Mouse (Mus musculus) limb, embryonic 11.5 days (tissue): Measurements from ENCODE around the gene Olfr149. TPM values are rescaled to one million over a fixed set of nuclear protein-coding genes. Genes with fewer than 3 reads are reported as not detected.
"Not testable (repeated sequence)": the region's sequence is repeated elsewhere in the genome, so short reads cannot be mapped to it uniquely, and the experiment has no call there.

Experiments used
- ATAC-seq: fragments of 200-750 bp; cut with Nextera tagmentation; 2 replicates; pipeline ENCODE4 v1.8.0; 2017; ENCODE audit warnings: low read depth; ENCODE audit not compliant: insufficient number of reproducible peaks, low FRiP score, low TSS enrichment
- DNase-seq: peaks from one replicate; pipeline ENCODE4 v3.0.0-alpha.2; 2015; ENCODE audit warnings: low spot score
- H3K27ac ChIP-seq: fragments of 300-500 bp; sonication (generic); replicated peaks from 2 replicates; pipeline ENCODE4 v1.5.1; 2014; ENCODE audit warnings: low read depth, mild to moderate bottlenecking, low read length
- H3K27me3 ChIP-seq: fragments of 300-500 bp; sonication (generic); 2 replicates; pipeline ENCODE4 v1.6.1; 2014; ENCODE audit warnings: mild to moderate bottlenecking, low read length, mixed read lengths; ENCODE audit not compliant: control insufficient read depth, insufficient read depth
- H3K36me3 ChIP-seq: fragments of 300-500 bp; sonication (generic); 2 replicates; pipeline ENCODE4 v1.6.1; 2014; ENCODE audit warnings: mild to moderate bottlenecking, low read length, moderate library complexity, mixed read lengths; ENCODE audit not compliant: control insufficient read depth, insufficient read depth
- H3K4me1 ChIP-seq: fragments of 300-500 bp; sonication (generic); 2 replicates; pipeline ENCODE4 v1.6.1; 2014; ENCODE audit warnings: low read length, mixed read lengths; ENCODE audit not compliant: control insufficient read depth, insufficient read depth
- H3K4me2 ChIP-seq: fragments of 300-500 bp; sonication (generic); 2 replicates; pipeline ENCODE4 v1.6.1; 2014; ENCODE audit warnings: low read depth, mild to moderate bottlenecking, moderate library complexity; ENCODE audit not compliant: severe bottlenecking
- H3K4me3 ChIP-seq: fragments of 300-500 bp; sonication (generic); 2 replicates; pipeline ENCODE4 v1.5.1; 2014; ENCODE audit warnings: low read depth, low read length
- H3K9ac ChIP-seq: fragments of 300-500 bp; sonication (generic); 2 replicates; pipeline ENCODE4 v1.6.1; 2014; ENCODE audit warnings: mild to moderate bottlenecking, low read length
- H3K9me3 ChIP-seq: fragments of 300-500 bp; sonication (generic); 2 replicates; pipeline ENCODE4 v1.6.1; 2016; ENCODE audit warnings: low read length; ENCODE audit not compliant: control insufficient read depth
- WGBS: fragments of 180-500 bp; shearing (Covaris S2); extraction: QIAGEN DNeasy Blood & Tissue Kit; methylation state at CpG from one replicate; pipeline ENCODE4 v1.1.7; 2014; 5-methylcytosine and 5-hydroxymethylcytosine counted together
- polyA plus RNA-seq: library from polyadenylated mRNA; unstranded; fragments of >200 nt; fragmentation: Nextera tagmentation; extraction: Ambion mirVana; gene quantifications from 2 replicates; pipeline ENCODE4 v1.2.1, GENCODE M21; 2014

Gene Olfr149
- not detected in 2 replicates for polyA plus RNA-seq

DNA sequence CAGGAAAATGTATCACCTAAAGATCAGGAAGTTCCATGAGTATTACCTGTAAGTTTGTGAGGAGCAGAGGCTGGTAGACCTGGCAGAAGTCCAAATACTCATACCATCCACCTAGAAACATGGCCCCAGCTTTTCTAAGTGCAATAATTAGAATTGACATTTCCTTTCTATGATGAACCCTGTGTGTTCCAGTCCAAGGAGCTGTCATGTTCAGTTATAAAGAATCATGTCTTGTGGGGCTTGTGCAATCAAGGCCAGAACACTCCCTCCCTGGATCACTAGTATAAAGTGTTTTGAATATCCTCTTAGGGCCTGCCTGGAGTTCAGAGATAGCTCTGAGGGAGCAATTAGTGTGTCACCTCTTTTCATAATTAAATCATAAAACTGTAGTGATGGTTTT is at the start of gene Olfr149:
Gene Olfr149, minus strand, starts transcription at position 101 of the 400 bp plus-strand sequence.
- no peak within 1 kb of the TSS for H3K4me3 ChIP-seq
- H3K27ac ChIP-seq: no peak within 1 kb of the TSS
- DNase-seq (no peak), ATAC-seq (no peak)
- no peaks in the 10 kb centered on the region for H3K9me3 ChIP-seq
- H3K9ac ChIP-seq: no peak within 1 kb of the TSS
- no peaks in the 10 kb centered on the region for H3K27me3 ChIP-seq
- no peaks in the 10 kb centered on the region for H3K36me3 ChIP-seq
- no peak within 1 kb of the TSS for H3K4me2 ChIP-seq
- no peaks in the 10 kb centered on the region for H3K4me1 ChIP-seq

DNA sequence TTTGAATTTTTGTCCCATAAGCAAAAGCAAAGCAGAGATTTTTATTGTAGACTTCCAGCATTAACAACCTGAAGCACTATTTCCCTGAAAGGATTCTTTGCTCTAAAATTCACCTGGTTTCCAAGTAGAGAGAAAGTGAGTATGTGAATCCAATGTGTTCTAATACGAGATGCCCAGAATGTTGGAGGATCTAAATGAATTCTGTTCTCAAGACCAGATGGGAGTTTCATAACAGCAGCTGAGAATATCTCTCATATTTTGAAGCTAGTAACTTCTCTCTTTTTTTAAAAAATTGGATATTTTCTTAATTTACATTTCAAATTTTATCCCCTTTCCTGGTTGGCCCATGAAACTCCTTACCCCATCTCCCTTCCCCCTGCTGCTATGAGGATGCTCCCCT is 39.5 kb upstream of the Olfr149 start:
- H3K9me3 ChIP-seq: no peaks in the 10 kb centered on the region
- 77% methylated on average over 1 of the region's 1 CpGs for WGBS
- no peaks in the 10 kb centered on the region for H3K36me3 ChIP-seq
- no peak overlapping the region for H3K4me2 ChIP-seq
- no peak overlapping the region for H3K27ac ChIP-seq
- DNase-seq (no peak), ATAC-seq (no peak)
- H3K9ac ChIP-seq: no peak overlapping the region
- H3K4me3 ChIP-seq: no peak overlapping the region
- H3K27me3 ChIP-seq: no peaks in the 10 kb centered on the region
- no peaks in the 10 kb centered on the region for H3K4me1 ChIP-seq

DNA sequence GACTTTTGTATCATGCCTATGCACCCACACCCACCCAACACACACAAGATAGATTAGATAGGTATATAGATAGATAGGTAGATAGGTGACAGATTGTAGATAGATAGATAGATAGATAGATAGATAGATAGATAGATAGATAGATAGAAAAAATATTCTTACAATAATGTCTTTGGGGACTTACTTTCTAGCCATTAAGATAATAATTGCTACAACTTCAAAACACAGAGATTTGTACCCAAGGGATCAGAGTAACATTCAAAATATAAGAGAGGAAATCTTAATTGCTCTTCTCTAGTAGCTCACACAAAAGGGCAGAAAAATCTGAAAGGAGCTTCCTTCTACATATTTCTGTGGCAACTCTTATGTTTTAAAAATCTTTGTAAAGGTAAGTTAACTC is 39.0 kb upstream of the Olfr149 start, which contains the start of gene Olfr967:
Gene Olfr967, plus strand, starts transcription at position 301 of the 400 bp plus-strand sequence.
- no peaks in the 10 kb centered on the region for H3K27me3 ChIP-seq
- no peak for DNase-seq
- no peaks in the 10 kb centered on the region for H3K36me3 ChIP-seq
- no peaks in the 10 kb centered on the region for H3K9me3 ChIP-seq
- H3K9ac ChIP-seq: no peak within 1 kb of the TSS
- no peak within 1 kb of the TSS for H3K27ac ChIP-seq
- no peak for ATAC-seq
- H3K4me3 ChIP-seq: no peak within 1 kb of the TSS
- H3K4me2 ChIP-seq: no peak within 1 kb of the TSS
- no peaks in the 10 kb centered on the region for H3K4me1 ChIP-seq

GRCm38 (mm10) chr9:39740741-39741140 is 33.8 kb upstream of the Olfr149 start:
- Histone ChIP-seq H3K27ac (no peak overlapping the region), H3K4me3 (no peak overlapping the region), H3K9me3 (no peaks in the 10 kb centered on the region), H3K4me2 (no peak overlapping the region), H3K36me3 (no peaks in the 10 kb centered on the region), H3K27me3 (no peaks in the 10 kb centered on the region), H3K4me1 (no peaks in the 10 kb centered on the region), H3K9ac (no peak overlapping the region)
- WGBS: 84% methylated on average over 1 of the region's 1 CpGs
- DNase-seq (no peak), ATAC-seq (no peak)

DNA sequence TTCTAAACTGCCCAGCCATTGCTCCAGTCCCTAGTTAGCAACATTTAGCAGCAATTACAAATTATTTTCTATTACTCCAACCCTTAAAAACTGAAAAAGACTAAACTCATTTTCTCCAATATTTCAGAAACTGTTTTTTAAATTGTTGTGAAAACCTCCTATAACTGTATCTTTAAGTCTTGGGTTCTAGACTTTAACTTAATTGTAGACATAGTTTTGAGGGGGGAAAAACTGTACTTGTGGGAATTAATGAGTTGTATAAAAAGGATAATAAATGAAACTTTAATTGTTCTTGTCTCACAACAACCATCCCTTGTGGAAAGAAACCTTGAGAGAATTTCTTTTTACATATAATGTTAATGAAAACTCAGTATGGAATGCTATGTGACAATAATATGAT is 23.8 kb upstream of the Olfr149 start, which contains the start of gene Olfr150:
Gene Olfr150, plus strand, starts transcription at position 301 of the 400 bp plus-strand sequence.
- Histone ChIP-seq H3K4me2 (no peak within 1 kb of the TSS), H3K9me3 (no peaks in the 10 kb centered on the region), H3K27me3 (no peaks in the 10 kb centered on the region), H3K27ac (no peak within 1 kb of the TSS), H3K4me1 (no peaks in the 10 kb centered on the region), H3K4me3 (no peak within 1 kb of the TSS), H3K36me3 (no peaks in the 10 kb centered on the region), H3K9ac (no peak within 1 kb of the TSS)
- ATAC-seq: no peak
- no peak for DNase-seq

GRCm38 (mm10) chr9:39711053-39711452 is 4.1 kb upstream of the Olfr149 start, which contains the start of gene Olfr965:
Gene Olfr965 (plus strand): TSS chr9:39711353.
- Histone ChIP-seq H3K36me3 (no peaks in the 10 kb centered on the region), H3K9ac (no peak within 1 kb of the TSS), H3K9me3 (no peaks in the 10 kb centered on the region), H3K4me1 (no peaks in the 10 kb centered on the region), H3K27me3 (no peaks in the 10 kb centered on the region), H3K27ac (no peak within 1 kb of the TSS), H3K4me3 (no peak within 1 kb of the TSS), H3K4me2 (no peak within 1 kb of the TSS)
- ATAC-seq (no peak), DNase-seq (no peak)

GRCm38 (mm10) chr9:39708958-39709357 is 2.0 kb upstream of the Olfr149 start:
- Histone ChIP-seq H3K36me3 (no peaks in the 10 kb centered on the region), H3K4me3 (no peak overlapping the region), H3K27me3 (no peaks in the 10 kb centered on the region), H3K9ac (no peak overlapping the region), H3K4me2 (no peak overlapping the region), H3K27ac (no peak overlapping the region), H3K4me1 (no peaks in the 10 kb centered on the region), H3K9me3 (no peaks in the 10 kb centered on the region)
- WGBS: 76% methylated on average over 3 of the region's 3 CpGs
- DNase-seq (no peak), ATAC-seq (no peak)

GRCm38 (mm10) chr9:39701123-39701522 is 5.8 kb downstream of the Olfr149 start:
- DNase-seq, H3K4me3 ChIP-seq, H3K4me2 ChIP-seq, H3K27ac ChIP-seq, H3K4me1 ChIP-seq, H3K36me3 ChIP-seq, H3K9ac ChIP-seq, H3K27me3 ChIP-seq, ATAC-seq, H3K9me3 ChIP-seq: not testable (repeated sequence)
- WGBS: 85% methylated on average over 7 of the region's 8 CpGs

DNA sequence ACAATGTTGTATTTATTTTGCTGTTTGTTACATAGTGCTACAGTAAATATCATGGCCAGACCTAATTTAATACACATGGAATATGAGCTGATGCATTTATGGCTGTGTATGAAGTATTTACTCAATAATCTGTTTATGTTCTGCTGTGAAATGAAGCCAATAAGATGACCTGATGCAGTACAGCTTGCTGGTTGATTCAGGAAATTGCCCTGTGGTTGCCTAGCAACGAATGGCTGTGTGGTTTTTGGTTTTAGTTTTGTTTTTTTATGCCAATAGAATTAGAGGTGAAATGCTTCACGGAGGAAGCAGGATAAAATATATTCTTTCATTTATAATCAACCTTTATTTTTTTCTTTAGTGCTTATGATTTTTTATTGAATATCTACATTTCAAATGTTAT is 27.6 kb downstream of the Olfr149 start:
- H3K9me3 ChIP-seq: no peaks in the 10 kb centered on the region
- H3K4me3 ChIP-seq: no peak overlapping the region
- ATAC-seq (peak; percentile 26; the same call in 1 of the 2 replicates), DNase-seq (no peak)
- whole genome bisulfite sequencing: 69% methylated on average over 2 of the region's 2 CpGs
- H3K36me3 ChIP-seq: no peaks in the 10 kb centered on the region
- H3K27me3 ChIP-seq: no peaks in the 10 kb centered on the region
- no peak overlapping the region for H3K4me2 ChIP-seq
- H3K27ac ChIP-seq: no peak overlapping the region
- H3K9ac ChIP-seq: no peak overlapping the region
- no peaks in the 10 kb centered on the region for H3K4me1 ChIP-seq
